Mouse (Mus musculus): ENCODE results near the gene Gm20388.

DNA sequence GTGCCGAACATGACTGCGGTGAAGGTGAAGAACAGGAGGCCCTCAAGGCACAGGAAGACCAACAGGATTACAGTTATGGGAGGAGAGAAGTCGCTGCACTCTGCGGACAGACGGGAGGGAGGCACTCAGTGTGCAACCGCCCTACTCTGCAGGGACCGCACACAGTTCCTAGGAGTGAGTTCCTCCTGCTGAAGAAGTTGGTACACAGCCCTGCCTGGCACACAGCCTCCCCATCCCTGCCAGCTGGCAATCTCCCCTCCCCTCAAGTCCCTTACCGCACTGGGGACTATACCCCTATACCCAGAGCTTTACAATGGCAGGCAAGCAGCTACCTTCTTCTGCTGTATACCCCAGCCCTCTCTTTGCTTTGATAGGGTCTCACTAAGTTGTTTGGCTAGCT lies 172.6 kb downstream of the Gm20388 start:
- no peak for TF ChIP-seq CTCF (IDR thresholded peaks at IDR 0.05; ENCODE audit: control insufficient read depth, insufficient read depth, low read length)
- no peak for TF ChIP-seq POLR2A (IDR thresholded peaks at IDR 0.05; ENCODE audit: borderline replicate concordance, control insufficient read depth, low read depth, low read length)

Measured in bone marrow, adult 2 months (tissue).